ENCODE assay signal across 9 mouse cellular contexts in the genomic region with DNA sequence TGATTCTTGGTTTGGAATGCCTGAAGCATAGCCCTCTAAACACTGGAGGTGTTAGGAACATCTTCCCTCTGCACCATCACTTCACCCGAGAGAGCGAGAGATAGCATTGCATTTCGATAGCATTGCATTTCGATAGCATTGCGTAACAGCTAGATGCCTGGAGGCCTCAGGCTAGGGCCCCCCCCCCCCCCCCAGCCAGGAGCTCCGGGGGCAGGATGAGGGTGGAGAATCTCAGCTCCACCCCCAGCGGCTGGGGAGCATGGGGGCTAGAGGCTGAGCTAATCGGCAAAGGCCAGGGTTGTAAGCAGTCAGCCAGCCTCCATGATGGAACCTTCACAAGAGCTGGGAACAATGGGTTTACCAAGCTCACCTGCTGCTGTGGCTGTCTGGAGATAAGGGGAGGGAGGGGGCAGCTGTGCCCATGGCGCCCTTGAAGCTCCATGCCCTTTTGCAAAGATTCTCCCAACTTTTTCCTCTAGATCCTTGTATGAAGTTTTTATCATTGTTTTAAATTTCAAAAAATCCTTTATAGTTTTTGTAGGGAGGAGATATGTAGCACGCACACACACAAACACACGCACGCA. TPM values are rescaled to one million over a fixed set of nuclear protein-coding genes. Genes with fewer than 3 reads are reported as not detected.
DNase-seq lines count a peak whose midpoint lies in the region; ATAC-seq lines count a peak whose summit lies in the region.
"Had no signal": no experiment of that assay in that cellular context is flagged by ENCODE, and none has a peak within 500 bp of the region (broad histone marks: within the 10 kb centered on the region; RNA-seq: fewer than 3 reads in every experiment).

No protein-coding gene starts in this region.

- H3K27me3 ChIP-seq in heart, embryonic 15.5 days, result no peaks in the 10 kb centered on the region
- H3K27me3 ChIP-seq in hindbrain, embryonic 15.5 days, result no peaks in the 10 kb centered on the region
- H3K27me3 ChIP-seq: liver, embryonic 15.5 days had no signal

- no peak overlapping the region for H3K4me3 ChIP-seq in heart, embryonic 15.5 days
- H3K4me3 ChIP-seq in hindbrain, embryonic 15.5 days, result no peak overlapping the region
- H3K4me3 ChIP-seq: liver, embryonic 15.5 days had no signal

- no peaks in the 10 kb centered on the region for H3K36me3 ChIP-seq in heart, embryonic 15.5 days
- H3K36me3 ChIP-seq in hindbrain, embryonic 15.5 days, result no peaks in the 10 kb centered on the region
- H3K36me3 ChIP-seq: liver, embryonic 15.5 days had no signal

- H3K9me3 ChIP-seq in heart, embryonic 15.5 days (replicated peaks), result no peaks in the 10 kb centered on the region
- no peaks in the 10 kb centered on the region for H3K9me3 ChIP-seq in hindbrain, embryonic 15.5 days
- H3K9me3 ChIP-seq: liver, embryonic 15.5 days had no signal

- intact Hi-C loops in heart, postnatal 10 days (cut with DNase I), result no loop called here

- no peak overlapping the region for H3K9ac ChIP-seq in heart, embryonic 15.5 days
- H3K9ac ChIP-seq in hindbrain, embryonic 15.5 days, result no peak overlapping the region
- H3K9ac ChIP-seq: liver, embryonic 15.5 days had no signal

- H3K4me2 ChIP-seq in heart, embryonic 15.5 days, result peak overlapping the region; percentile 44
- H3K4me2 ChIP-seq in hindbrain, embryonic 15.5 days, result 0 out of 2 replicates have a peak overlapping the region, but pooled peaks have one; percentile 33
- H3K4me2 ChIP-seq: liver, embryonic 15.5 days had no signal

- H3K27ac ChIP-seq in heart, embryonic 15.5 days, result peak overlapping the region; percentile 78
- H3K27ac ChIP-seq in hindbrain, embryonic 15.5 days (replicated peaks), result peak overlapping the region; percentile 38; the same call in 1 of the 2 replicates
- H3K27ac ChIP-seq: liver, embryonic 15.5 days had no signal

- peak; percentile 75 for ATAC-seq in heart, embryonic 15.5 days (replicated peaks; ENCODE audit: insufficient number of reproducible peaks, insufficient read depth, low FRiP score, low read depth)
- ATAC-seq in hindbrain, embryonic 15.5 days (ENCODE audit: low FRiP score, low read depth), result no peak
- peak; percentile 77 for ATAC-seq in megakaryocyte-erythroid progenitor cell, adult 5-6 weeks (replicated peaks; ENCODE audit: low FRiP score, low TSS enrichment, poor library complexity, severe bottlenecking)

- no peak for DNase-seq in heart, postnatal 10 days
- peak; percentile 76 for DNase-seq in R1 (ENCODE audit: low read depth, low spot score)
- no peak for DNase-seq in frontal cortex, postnatal 36 days (ENCODE audit: low spot score in 2 of 2)
- no peak for DNase-seq in layer of hippocampus, adult 9-11 months
- no peak for DNase-seq in gastrocnemius, postnatal 4 days (ENCODE audit: low spot score in 2 of 2)

- WGBS in heart, embryonic 15.5 days, result 29% methylated on average over 12 of the region's 12 CpGs
- 43% methylated on average over 11 of the region's 12 CpGs for WGBS in hindbrain, embryonic 15.5 days

- H3K4me1 ChIP-seq in heart, embryonic 15.5 days (replicated peaks), result peaks cover 78% of the 10 kb centered on the region
- peaks cover 80% of the 10 kb centered on the region for H3K4me1 ChIP-seq in hindbrain, embryonic 15.5 days (replicated peaks)

RNA-seq across cellular contexts. Expression of a gene that starts 8.2 kb away (rescaled TPM):
- polyA plus RNA-seq in heart, embryonic 15.5 days (2015; fragmentation: Nextera tagmentation; extraction: Ambion mirVana), result 22.6 and 27.1 TPM in 2 replicates
- total RNA-seq in heart, postnatal 10 days (2021), result 10 to 100 TPM; 37.9 to 42.9 TPM
- 67.5 and 73.2 TPM in 2 replicates for polyA plus RNA-seq in hindbrain, embryonic 15.5 days (2015; fragmentation: Nextera tagmentation; extraction: Ambion mirVana)
- 2.3 and 2.8 TPM in 2 replicates for total RNA-seq in megakaryocyte-erythroid progenitor cell, adult 5-6 weeks (2014; fragmentation: Nextera tagmentation)
- 0.33 and 2.4 TPM in 2 replicates for total RNA-seq in megakaryocyte-erythroid progenitor cell, adult 5-6 weeks (2017)
- total RNA-seq in gastrocnemius, postnatal 4 days (2021), result 10 to 100 TPM; 44.5 to 48.0 TPM

Comparison
In these comparisons a context has a peak if more than half of its experiments do, and no peak if none do; other contexts are left out.
1. RNA of a gene that starts 8.2 kb away (total RNA-seq): 44.5 to 48.0 TPM in gastrocnemius, postnatal 4 days and 37.9 to 42.9 TPM in heart, postnatal 10 days; 0.33 to 2.8 TPM in megakaryocyte-erythroid progenitor cell, adult 5-6 weeks; every median in the first group is over 10 times any median in the second.